Mouse (Mus musculus): ENCODE measurements around the gene Tbc1d1. TPM values are rescaled to one million over a fixed set of nuclear protein-coding genes. Genes with fewer than 3 reads are reported as not detected.

Gene Tbc1d1
- total and polyA plus RNA-seq, 3 experiments, result 26.0 to 38.6 (median 31.9) TPM

GRCm38 (mm10) chr5:64159781-64160704 lies 3.9 kb downstream of the Tbc1d1 start:
- TF ChIP-seq RCOR1 (conservative IDR thresholded peaks at IDR 0.05; ENCODE audit: low read depth, low read length) (no peak), ZC3H11A (IDR thresholded peaks at IDR 0.05; ENCODE audit: low read depth, low read length) (no peak), MAX (IDR thresholded peaks at IDR 0.05; ENCODE audit: low read length) (no peak; the same call in 1 of the 2 replicates), USF2 (conservative IDR thresholded peaks at IDR 0.05; ENCODE audit: low read depth, low read length) (no peak), TBP (conservative IDR thresholded peaks at IDR 0.05; ENCODE audit: low read depth, low read length) (0 out of 2 replicates have a peak, but pooled peaks have one; percentile 32), HCFC1 (IDR thresholded peaks at IDR 0.05; ENCODE audit: low read depth, low read length) (no peak), POLR2A (IDR thresholded peaks at IDR 0.05; ENCODE audit: low read depth, low read length) (peak; percentile 53), ETS1 (conservative IDR thresholded peaks at IDR 0.05; ENCODE audit: low read depth, low read length) (no peak), CHD2 (IDR thresholded peaks at IDR 0.05; ENCODE audit: low read length) (peak; percentile 58; the same call in 1 of the 2 replicates), MAZ (IDR thresholded peaks at IDR 0.05; ENCODE audit: low read depth, low read length) (peak; percentile 68; the same call in 1 of the 2 replicates), MYC (IDR thresholded peaks at IDR 0.05; ENCODE audit: low read depth, low read length) (no peak), ZMIZ1 (IDR thresholded peaks at IDR 0.05; ENCODE audit: low read depth, low read length) (no peak), NELFE (IDR thresholded peaks at IDR 0.05; ENCODE audit: low read depth, low read length) (no peak; the same call in 1 of the 2 replicates), IRF4 (IDR thresholded peaks at IDR 0.05; ENCODE audit: low read depth, low read length) (no peak), JUND (conservative IDR thresholded peaks at IDR 0.05; ENCODE audit: low read depth, low read length) (no peak), EP300 (IDR thresholded peaks at IDR 0.05; ENCODE audit: low read length) (0 out of 2 replicates have a peak, but pooled peaks have one; percentile 28), POLR2AphosphoS2 (IDR thresholded peaks at IDR 0.05; ENCODE audit: low read depth, low read length) (no peak), SIN3A (IDR thresholded peaks at IDR 0.05; ENCODE audit: low read length) (no peak; the same call in 1 of the 2 replicates), MEF2A (IDR thresholded peaks at IDR 0.05; ENCODE audit: borderline replicate concordance, low read depth, low read length) (peak; percentile 38; the same call in 1 of the 2 replicates), TCF12 (IDR thresholded peaks at IDR 0.05; ENCODE audit: low read depth, low read length) (peak; percentile 64), RAD21 (IDR thresholded peaks at IDR 0.05; ENCODE audit: low read depth, low read length) (no peak), CHD1 (IDR thresholded peaks at IDR 0.05; ENCODE audit: low read depth, low read length) (no peak), MAFK (IDR thresholded peaks at IDR 0.05; ENCODE audit: insufficient replicate concordance, low read length) (no peak), ELF1 (IDR thresholded peaks at IDR 0.05; ENCODE audit: low read depth, low read length) (0 out of 2 replicates have a peak, but pooled peaks have one; percentile 41), JUN (IDR thresholded peaks at IDR 0.05; ENCODE audit: insufficient read depth, low read depth, low read length) (no peak), ZNF384 (IDR thresholded peaks at IDR 0.05; ENCODE audit: low read depth, low read length) (no peak), SMC3 (IDR thresholded peaks at IDR 0.05; ENCODE audit: low read depth, low read length) (peak; percentile 1; the same call in 1 of the 2 replicates), BHLHE40 (IDR thresholded peaks at IDR 0.05; ENCODE audit: low read depth, low read length) (peak; percentile 42; the same call in 1 of the 2 replicates), CTCF (conservative IDR thresholded peaks at IDR 0.05 in 1 of 2, IDR thresholded peaks at IDR 0.05 in 1 of 2; ENCODE audit: low read depth in 2 of 2, low read length in 2 of 2) (no peak), ZKSCAN1 (IDR thresholded peaks at IDR 0.05; ENCODE audit: borderline replicate concordance, low read depth, low read length) (no peak), KAT2A (IDR thresholded peaks at IDR 0.05; ENCODE audit: insufficient replicate concordance, low read length) (no peak), UBTF (IDR thresholded peaks at IDR 0.05; ENCODE audit: low read depth, low read length) (no peak; the same call in 1 of the 2 replicates), NRF1 (IDR thresholded peaks at IDR 0.05; ENCODE audit: low read depth, low read length) (peak; percentile 66), E2F4 (IDR thresholded peaks at IDR 0.05; ENCODE audit: insufficient replicate concordance, low read depth, low read length) (no peak), MXI1 (IDR thresholded peaks at IDR 0.05; ENCODE audit: low read depth, low read length) (peak; percentile 18), PAX5 (IDR thresholded peaks at IDR 0.05; ENCODE audit: low read length) (no peak), GABPA (IDR thresholded peaks at IDR 0.05; ENCODE audit: insufficient replicate concordance, low read depth, low read length) (no peak), USF1 (IDR thresholded peaks at IDR 0.05; ENCODE audit: low read depth, low read length) (no peak)
- H3K9me3 ChIP-seq (replicated peaks; ENCODE audit: low read length), result no peaks in the 10 kb centered on the region
- peak overlapping the region; percentile 77 for H3K27ac ChIP-seq (ENCODE audit: insufficient read depth, low read depth)
- in situ Hi-C loops (cut with MboI; ENCODE audit: low pct_ligation_motif_present, low pct_unique_long_range_greater_than_20kb, low sequenced_read_pairs), result no loop called here
- peaks cover under 1 to 26% of the 10 kb centered on the region in 2 experiments for H3K36me3 ChIP-seq (replicated peaks in 1 of 2; ENCODE audit: control insufficient read depth in 1 of 2, insufficient read depth in 1 of 2, low read length in 1 of 2)
- H3K79me2 ChIP-seq (replicated peaks; ENCODE audit: control insufficient read depth, extremely low read depth, insufficient read depth, poor library complexity, severe bottlenecking), result peaks cover 4% of the 10 kb centered on the region
- peak; percentile 86 for DNase-seq (ENCODE audit: extremely low read depth)
- peak overlapping the region; percentile 74 for H3K4me2 ChIP-seq (ENCODE audit: insufficient read depth, low read depth, poor library complexity, severe bottlenecking)
- peaks cover 2% of the 10 kb centered on the region for H3K27me3 ChIP-seq (replicated peaks)
- H3K9ac ChIP-seq (ENCODE audit: insufficient read depth, low read depth), result peak overlapping the region; percentile 68
- dilution Hi-C loops (cut with MboI; ENCODE audit: extremely low pct_ligation_motif_present, extremely low pct_unique_long_range_greater_than_20kb, low sequenced_read_pairs), result no loop called here
- H3K4me3 ChIP-seq (replicated peaks in 1 of 3; ENCODE audit: low read depth in 2 of 3, low read length in 2 of 3, poor library complexity in 1 of 3), result peak overlapping the region; percentile 79 to 93 (median 92)
- H3K4me1 ChIP-seq (ENCODE audit: control insufficient read depth in 1 of 2, insufficient read depth in 2 of 2), result peaks cover 13 to 68% of the 10 kb centered on the region in 2 experiments
